Mouse (Mus musculus): ENCODE results near the gene Bcl11b. TPM values are rescaled to one million over a fixed set of nuclear protein-coding genes. Genes with fewer than 3 reads are reported as not detected.

Gene Bcl11b
- 10 to 100 TPM; 66.1 to 75.1 TPM for total RNA-seq (2021)

DNA sequence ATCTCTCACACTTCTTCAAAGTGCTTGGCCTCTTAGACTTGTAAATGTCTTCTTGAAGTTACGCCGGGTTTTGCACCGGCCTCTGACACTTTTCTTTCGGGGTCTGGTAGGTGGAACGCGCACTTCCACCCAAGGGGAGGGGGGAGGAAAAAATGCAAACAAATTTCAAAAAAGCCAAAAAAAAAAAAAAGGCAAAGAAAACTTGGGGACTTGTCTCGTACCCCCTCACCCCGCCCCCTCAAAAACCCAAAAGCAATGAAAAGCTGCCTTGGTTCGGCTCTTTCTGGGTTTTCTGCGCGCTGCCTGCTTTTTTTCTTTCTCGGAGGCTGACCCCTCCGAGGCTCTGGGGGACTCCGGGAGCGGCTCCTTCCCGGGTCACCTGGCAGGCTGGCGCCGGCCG, at the start of gene Bcl11b:
Bcl11b (minus strand) TSS at position 120 of the 400 bp plus-strand sequence.
- intact Hi-C loops (cut with DNase I): loop anchor here (5.0 to 10.0 kb wide), 2 partner anchors 119 to 1629 kb away; no protein-coding TSS in a partner anchor
- no peak for DNase-seq (ENCODE audit: extremely low spot score in 1 of 2, low spot score in 2 of 2)

DNA sequence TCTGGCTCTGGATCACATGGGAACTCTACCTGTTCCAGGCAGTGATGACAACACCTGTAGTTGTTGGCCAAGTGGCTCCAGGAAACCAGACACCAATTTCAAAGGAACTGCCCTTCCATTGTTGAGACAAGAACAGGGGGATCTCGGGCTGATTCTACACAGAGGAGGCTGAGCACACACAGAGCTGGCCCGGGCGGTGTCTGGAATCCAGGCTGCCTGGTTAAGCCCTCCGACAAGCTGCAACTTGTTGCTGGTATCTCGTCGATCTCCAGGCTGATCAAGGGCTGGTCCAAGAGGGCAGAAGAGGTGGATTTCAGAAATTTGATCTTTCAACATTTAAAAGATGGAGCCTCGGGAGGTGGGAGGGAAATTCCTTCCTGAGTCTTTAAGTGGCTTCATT, 47.6 kb upstream of the Bcl11b start:
- DNase-seq (ENCODE audit: extremely low spot score in 1 of 2, low spot score in 2 of 2): no peak
- intact Hi-C loops (cut with DNase I): no loop called here

DNA sequence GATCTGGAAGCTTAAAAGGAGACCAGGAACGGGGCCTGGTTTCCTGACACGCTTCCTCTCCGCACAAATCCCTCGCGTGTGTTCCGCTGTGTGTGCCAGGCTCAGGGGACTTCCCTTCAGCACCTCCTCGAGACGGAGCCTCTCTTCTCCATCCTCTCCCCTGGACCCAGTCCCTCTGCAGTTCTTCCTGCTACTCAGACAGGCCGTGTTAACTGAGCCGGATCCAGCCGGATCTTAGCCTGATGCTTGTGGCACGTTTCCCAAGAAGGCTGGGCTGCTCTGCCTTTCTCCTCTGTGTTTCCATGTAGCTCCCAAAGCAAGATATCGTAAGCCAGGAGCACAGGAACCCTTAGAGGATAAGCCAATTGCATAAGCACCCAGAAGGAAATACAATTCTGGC, 46.2 kb upstream of the Bcl11b start:
- DNase-seq (ENCODE audit: extremely low spot score in 1 of 2, low spot score in 2 of 2): peak; percentile 26 to 46
- intact Hi-C loops (cut with DNase I): no loop called here

DNA sequence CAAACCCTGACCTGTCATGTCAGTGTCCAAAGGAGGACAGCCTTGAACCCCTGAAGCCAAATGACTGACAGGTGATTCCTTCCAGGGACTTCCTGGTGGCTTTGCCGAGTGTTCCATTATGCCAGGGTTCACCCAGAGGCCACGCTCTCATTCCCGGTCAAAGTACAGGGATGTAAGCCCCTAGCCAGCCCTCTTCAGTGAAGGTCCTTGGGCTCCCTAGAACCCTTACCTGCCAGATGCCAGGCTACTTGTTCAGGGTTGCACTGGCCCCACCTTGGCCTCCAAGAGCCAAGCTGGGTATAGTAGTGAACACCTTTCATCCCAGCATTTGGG, 38.8 kb upstream of the Bcl11b start:
- intact Hi-C loops (cut with DNase I): loop anchor here (5.0 kb wide), 1 partner anchor 80 kb away; no protein-coding TSS in a partner anchor
- DNase-seq (ENCODE audit: extremely low spot score in 1 of 2, low spot score in 2 of 2): no peak

DNA sequence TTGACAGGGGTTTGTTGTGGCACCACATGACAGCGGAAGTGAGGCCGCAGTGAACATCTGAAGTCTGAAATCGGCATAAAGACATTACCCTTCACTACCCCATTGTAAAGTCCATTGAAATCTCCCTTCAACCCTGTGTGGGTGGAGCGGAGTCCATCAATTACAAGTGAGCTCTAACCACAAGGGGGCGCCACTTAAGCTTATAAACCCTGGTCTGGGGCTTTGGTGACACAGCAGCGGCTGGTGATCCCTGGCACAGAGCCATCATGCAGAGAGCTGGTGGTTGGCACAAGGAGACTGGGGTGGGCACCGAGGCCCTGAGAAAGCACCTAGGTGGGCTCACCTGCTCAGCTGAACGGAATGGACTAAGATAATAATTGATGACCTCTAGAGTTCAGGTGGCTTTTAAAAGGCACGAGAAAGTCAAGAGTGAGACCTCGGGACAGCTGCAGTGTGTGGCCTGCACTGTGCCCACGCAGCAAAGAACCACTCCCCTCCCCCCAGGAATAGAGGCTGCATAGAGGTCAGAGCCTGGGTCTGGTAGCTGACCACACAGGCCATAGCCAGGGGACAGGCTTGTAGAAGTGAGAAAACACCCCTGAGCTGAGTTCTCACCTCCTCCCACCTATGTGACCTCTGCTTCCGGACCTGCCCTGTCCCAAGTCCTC, 38.3 kb upstream of the Bcl11b start:
- intact Hi-C loops (cut with DNase I): loop anchor here (5.0 kb wide), 1 partner anchor 81 kb away; no protein-coding TSS in a partner anchor
- DNase-seq (ENCODE audit: extremely low spot score in 1 of 2, low spot score in 2 of 2): peak; percentile 46 to 88

DNA sequence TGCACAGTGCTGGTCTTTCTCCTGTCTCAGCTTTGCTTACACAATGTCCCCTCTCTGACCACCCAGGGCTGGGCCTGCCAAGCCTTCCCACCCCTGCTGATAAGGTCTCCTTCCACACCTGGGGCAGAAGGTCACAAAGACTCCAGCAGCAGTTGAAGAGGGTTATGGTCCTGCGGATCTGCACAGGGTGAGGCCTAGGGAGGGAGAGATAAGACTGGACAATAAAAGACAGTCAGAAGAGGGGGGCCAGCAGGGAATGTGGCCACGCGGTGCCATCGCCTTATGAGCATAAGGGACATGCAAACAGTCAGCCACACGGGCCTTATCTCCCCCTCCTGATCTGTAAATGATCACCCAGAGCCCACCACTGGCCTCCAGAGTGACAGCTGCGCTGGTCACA, 34.0 kb upstream of the Bcl11b start:
- DNase-seq (ENCODE audit: extremely low spot score in 1 of 2, low spot score in 2 of 2): no peak
- intact Hi-C loops (cut with DNase I): no loop called here

DNA sequence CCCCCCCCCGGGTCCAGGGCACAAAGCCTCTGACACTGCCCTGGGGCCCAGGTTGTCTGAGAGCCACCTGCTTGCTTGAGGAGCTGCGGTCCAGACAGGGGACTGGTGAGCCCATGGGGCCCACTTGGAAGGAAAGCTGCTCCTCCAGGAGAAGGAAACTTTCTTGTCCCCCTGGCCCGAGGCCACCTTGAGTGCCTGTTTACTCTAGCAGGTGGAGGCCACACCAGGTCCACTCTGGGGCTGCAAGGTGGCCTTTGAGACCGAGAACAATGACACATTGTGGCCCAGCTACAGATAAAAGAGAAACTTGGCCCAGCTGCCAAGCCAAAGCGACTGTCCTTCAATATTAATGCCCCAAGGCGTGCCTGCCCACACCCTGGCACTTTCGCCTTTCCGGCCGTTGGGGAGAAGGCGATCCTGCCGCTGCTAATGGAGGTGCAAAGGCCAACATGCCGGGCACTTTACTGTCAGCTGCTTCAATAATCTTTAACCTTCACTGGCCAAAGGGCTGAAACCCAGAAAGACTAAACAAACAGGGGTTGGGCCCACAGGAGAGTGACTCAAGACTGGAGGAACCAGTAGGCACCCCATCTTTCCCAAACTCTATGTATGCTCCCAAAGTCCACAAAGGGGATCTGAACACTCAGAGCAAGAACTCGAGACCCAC, 32.1 kb upstream of the Bcl11b start:
- intact Hi-C loops (cut with DNase I): no loop called here
- DNase-seq (ENCODE audit: extremely low spot score in 1 of 2, low spot score in 2 of 2): no peak

DNA sequence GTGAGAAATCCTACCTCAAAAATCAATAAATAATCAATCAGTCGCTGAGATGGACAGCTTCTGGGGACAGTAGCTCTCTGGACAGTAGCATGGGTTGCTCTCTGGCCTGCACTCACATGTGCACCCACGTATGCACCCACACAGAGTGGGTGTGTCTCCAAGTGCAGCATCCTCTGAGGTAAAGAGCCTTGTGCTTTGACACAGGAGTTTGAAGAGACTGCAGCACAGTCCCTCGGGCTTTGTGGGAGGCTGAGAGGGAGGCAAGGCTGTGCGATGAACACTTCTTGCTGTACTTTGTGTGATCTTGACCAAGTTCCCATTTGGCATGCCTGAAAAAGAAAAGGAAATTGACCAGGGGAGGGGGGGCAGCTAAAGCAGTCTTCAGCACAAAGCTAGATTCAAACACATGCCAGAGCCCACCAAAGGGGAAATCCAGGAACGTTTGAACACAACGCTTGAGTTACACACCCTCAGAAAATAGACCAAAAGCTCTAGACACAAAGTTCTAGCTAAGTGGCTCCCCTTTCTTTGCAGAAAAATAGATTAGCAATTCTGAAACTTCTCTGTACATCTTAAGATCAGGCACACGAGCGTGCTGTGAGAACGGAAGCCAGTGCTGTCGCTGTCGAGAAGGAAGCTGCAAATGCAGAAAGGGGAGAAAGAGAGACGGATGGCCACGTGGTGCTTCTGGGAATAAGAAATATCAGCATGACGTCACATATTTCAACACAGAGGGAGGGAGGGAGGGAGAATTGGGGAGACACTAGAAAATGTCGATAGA, 19.6 kb upstream of the Bcl11b start:
- DNase-seq (ENCODE audit: extremely low spot score in 1 of 2, low spot score in 2 of 2): no peak
- intact Hi-C loops (cut with DNase I): no loop called here

DNA sequence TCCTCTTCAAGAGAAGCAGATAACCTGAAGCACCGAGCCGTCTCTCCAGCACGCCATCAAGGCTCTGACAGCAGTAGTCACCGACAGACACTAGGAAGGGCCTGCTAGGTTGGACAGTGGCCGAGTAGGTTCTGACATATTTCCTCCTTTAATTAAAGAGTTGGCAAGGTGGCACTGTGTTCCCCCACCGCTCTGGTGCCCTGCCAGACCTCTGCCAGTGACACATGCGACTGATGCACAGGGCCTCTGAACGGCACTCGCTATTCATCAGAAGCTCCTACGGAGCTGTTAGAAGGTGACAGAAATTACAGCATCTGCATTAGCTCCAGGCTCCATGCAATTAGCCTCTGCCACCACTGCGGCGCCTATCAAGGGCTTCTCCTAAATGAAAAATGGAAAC, 8.6 kb upstream of the Bcl11b start:
- intact Hi-C loops (cut with DNase I): no loop called here
- no peak for DNase-seq (ENCODE audit: extremely low spot score in 1 of 2, low spot score in 2 of 2)

DNA sequence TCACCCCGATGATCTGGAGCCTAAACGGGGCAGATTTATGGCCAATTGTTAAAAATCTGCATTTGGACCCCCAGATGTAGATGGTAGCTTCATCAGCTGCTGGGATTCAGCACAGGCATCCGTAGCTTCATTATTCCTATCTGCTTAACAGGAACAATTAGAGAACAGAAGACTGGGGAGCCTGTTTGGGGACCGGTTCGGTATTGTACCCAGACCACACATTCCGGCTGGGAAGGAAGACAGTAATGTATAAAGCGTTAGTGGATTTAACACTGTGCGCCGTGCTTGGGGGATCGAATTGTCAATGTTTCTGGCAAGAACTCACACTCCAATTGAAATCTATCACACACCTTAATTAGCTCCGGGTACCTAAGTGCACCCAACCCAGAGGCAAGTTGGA, 6.9 kb upstream of the Bcl11b start:
- intact Hi-C loops (cut with DNase I): no loop called here
- DNase-seq (ENCODE audit: extremely low spot score in 1 of 2, low spot score in 2 of 2): no peak

DNA sequence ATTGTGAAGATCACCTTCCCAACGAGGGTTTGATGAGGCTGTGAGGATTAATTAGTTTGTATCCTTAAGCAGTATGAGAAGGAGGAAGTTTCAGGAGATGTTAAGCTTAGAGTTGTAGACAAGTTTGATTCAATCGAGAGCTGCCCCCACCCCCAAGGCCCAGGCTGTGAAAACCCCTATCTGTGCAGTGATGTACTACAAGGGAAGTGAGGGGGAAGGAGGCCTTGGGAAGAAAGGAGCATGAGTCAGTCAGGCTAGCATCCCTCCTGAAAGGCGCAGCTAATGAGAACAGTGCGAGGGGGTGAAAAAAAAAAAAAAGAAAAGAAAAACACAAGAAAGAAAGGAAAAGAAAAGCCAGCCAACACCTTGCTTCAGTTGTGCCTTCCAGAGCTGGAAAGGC, 5.8 kb upstream of the Bcl11b start:
- DNase-seq (ENCODE audit: extremely low spot score in 1 of 2, low spot score in 2 of 2): no peak
- intact Hi-C loops (cut with DNase I): loop anchor here (10.0 kb wide), 1 partner anchor 1634 kb away; no protein-coding TSS in a partner anchor

DNA sequence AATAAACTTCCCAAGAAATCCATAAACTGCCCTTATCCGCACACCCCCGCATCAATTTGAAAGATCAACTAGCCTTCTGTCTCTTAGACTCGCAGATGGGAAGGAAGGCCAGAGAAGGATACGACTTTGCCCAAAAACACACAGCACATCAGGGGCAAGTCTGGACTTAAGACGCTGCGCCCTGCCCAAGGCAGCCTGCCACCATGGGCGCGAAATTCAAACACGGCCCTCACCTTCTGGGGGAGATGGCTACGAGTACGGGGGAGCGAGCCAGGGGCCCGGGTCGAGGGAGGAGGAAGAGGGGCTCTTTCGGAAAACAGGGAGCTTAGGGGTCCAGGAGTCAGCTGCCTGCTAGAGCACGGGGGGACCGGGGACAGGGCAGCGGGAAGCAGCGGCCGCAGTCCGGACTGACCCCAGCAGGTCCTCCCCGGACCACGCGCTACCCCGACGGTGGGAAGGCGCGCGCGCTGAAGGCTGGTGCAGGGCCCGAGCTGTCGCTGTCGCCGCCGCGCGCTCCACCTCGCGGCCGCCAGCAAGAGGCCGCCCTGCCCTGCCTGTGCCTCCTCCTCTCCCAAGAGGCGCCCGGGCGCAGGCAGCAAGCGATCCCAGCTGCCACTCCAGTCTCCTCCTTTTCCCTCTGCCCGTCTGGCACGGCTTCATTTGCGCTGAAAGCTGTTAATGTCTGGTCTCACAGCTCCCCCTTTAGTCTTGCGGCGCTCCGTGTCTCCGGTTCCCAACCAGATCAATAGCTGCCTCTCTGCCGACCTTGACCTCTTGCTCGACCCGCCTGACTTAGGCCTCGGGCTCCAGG, 2.6 kb upstream of the Bcl11b start:
- intact Hi-C loops (cut with DNase I): loop anchor here (10.0 kb wide), 1 partner anchor 1631 kb away; no protein-coding TSS in a partner anchor
- peak; percentile 70 to 79 for DNase-seq (ENCODE audit: extremely low spot score in 1 of 2, low spot score in 2 of 2)

DNA sequence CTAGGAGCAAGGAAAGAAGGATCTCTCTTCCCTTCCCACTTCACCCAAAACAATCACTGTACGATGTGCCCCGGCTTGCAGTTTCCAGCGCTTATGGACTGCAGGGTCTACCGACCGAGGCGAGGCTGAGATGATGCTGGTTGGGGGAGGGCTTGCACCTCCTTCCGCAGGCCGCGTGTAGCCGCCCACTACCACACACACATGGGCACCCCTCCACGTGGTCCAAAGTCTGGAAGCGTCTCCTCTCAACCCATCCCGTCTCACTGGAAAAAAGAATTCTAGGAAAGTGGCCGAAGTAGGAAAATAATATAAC, 2.0 kb upstream of the Bcl11b start:
- intact Hi-C loops (cut with DNase I): loop anchor here (10.0 kb wide), 1 partner anchor 1631 kb away; no protein-coding TSS in a partner anchor

DNA sequence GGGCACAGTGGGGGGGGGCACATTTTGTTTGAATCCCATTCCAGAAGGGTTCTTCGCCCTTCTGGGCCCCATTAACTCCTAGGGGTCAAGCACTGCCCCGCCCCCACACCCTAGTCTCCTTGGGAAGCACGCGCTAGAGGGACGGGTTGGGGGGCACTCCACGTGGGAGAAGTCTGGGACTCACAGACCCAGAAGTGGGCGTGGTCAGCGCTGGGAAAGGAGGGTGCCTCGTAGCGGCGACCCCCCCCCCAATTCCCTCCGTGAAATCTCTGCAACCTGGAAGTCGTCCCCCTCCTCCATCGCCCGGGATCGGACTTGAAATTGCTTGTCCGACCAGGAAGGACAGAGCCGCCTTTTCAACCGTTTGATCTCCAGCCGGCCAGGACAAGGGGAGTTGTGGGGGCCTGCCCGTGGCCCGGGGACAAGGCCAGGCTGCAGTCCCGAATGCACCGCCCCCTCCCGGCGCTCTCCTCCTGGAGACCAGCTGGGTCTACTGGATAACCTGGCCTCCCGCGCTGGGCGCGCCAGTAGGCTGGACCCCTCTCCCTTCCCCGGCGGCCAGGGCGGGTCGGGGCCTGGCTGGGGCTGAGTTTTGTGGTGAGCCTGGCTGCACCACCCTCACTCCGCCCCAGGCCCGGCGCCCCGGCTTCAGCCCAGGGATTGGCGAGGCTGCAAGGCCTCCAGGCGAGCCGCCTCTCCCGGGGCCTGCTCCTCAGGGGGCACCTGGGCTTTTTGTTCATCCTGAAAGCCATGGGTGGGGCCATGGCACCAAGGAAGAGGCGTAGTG, 1.5 kb upstream of the Bcl11b start:
- intact Hi-C loops (cut with DNase I): loop anchor here (5.0 to 10.0 kb wide), 2 partner anchors 117 to 1630 kb away; no protein-coding TSS in a partner anchor
- DNase-seq (ENCODE audit: extremely low spot score in 1 of 2, low spot score in 2 of 2): peak in 1 of 2 experiments; percentile 52

More for the DNA sequence above, 2.0 kb upstream of the Bcl11b start:
- DNase-seq (ENCODE audit: extremely low spot score in 1 of 2, low spot score in 2 of 2): no peak

DNA sequence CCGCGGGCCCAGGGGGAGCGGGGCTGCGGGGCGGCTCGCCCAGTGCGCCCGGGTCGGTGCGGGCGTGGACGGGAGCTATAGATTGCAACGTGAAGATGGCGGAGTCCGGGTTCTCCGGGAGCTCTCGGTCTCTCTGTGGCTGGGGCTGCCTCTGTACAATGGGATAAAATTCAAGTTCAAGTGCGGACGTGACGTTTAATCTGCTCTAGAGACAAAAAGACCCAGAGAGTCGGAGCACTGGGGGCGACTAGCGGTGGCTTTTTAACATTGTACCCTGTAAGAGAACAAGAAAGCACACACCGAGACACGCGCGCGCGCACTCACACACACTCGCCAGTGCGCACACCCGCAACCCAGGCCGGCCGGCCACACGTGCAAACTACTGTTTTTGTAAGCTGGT, 526 bp upstream of the Bcl11b start:
- DNase-seq (ENCODE audit: extremely low spot score in 1 of 2, low spot score in 2 of 2): peak; percentile 72 to 75
- intact Hi-C loops (cut with DNase I): loop anchor here (5.0 to 10.0 kb wide), 2 partner anchors 118 to 1629 kb away; no protein-coding TSS in a partner anchor

DNA sequence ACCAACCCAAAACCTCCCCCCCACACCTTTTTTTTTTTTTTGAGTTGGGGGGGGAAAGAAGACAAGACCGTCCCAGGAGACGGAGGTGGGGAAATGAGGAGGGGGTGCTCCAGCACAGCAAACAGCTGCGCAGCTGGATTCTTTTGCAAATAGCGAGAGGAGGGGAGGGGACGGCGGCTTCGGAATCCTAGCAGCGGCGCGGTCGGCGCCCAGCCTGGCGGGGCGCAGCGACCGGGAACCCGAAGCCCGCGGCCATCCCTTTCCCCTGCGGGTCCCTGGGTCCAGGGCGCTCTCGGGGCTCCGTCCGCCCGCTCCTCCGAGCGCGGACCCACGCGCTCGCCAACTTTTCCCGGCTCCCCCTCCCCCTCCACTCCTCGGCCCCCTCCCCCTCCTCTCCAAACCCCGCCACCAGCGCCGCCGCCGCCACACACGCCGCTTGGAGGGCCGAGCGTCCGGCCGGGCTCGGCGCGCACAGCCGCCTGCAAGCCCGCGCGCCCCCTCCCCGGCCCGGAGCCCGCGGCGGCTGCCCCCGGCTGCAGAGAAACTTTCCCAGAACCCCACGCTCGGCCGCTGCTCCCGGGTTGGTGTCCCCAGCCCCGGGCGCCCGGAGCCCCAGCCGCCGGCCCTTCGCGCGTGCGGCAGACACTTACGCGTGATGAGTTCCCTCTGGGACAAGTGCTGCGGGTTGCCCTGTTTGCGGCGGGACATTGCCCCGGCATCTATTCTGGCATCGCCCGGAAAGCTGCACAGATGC, 789 bp downstream of the Bcl11b start:
- intact Hi-C loops (cut with DNase I): loop anchor here (5.0 to 10.0 kb wide), 2 partner anchors 120 to 1628 kb away; no protein-coding TSS in a partner anchor
- DNase-seq (ENCODE audit: extremely low spot score in 1 of 2, low spot score in 2 of 2): peak in 1 of 2 experiments; percentile 41

DNA sequence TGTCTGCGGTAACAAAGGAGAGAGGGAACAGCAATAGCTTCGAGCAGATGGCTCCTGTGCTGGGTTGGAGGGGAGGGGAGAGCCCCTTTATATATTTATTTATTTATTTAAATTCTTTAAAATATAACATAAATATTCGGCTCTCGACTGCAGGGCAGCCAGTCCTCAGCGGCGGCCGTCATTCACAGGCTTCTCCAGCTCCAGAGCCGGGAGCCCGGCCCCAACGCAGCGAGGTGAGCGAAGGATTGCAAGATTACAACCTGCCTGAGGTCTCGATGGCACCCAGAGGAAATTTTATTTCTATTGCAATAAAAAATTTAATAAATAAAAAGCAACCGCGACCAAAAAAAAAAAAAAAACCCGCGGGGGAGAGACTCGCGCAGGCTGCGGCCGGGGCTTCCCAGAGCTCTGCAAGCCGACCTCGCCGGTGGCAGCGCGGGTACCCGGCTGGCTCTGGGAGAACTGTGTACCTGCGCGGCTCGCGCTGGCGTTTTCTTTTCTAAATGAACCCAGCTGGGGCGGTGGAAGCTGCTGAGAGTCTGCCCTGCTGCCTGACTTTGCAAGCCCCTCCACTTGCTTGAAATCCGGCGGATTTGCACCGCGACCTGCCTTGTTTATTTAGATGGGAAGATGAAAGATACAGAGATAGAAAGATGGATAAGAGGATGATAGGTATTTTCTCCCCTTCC, 1.6 kb downstream of the Bcl11b start:
- DNase-seq (ENCODE audit: extremely low spot score in 1 of 2, low spot score in 2 of 2): peak in 1 of 2 experiments; percentile 40
- intact Hi-C loops (cut with DNase I): loop anchor here (5.0 to 10.0 kb wide), 2 partner anchors 121 to 1627 kb away; no protein-coding TSS in a partner anchor

All from left cerebral cortex, postnatal 10 days (tissue).